Mouse (Mus musculus) intestine, postnatal 0 days (tissue): ENCODE measurements around the gene Caskin1. TPM values are rescaled to one million over a fixed set of nuclear protein-coding genes. Genes with fewer than 3 reads are reported as not detected.

ENCODE experiments used
- ATAC-seq: fragments of 200-750 bp; cut with Nextera tagmentation; 2 replicates; pipeline ENCODE4 v1.8.0; 2017; ENCODE audit warnings: mild to moderate bottlenecking, moderate TSS enrichment, moderate library complexity
- H3K27ac ChIP-seq: fragments of 300-500 bp; sonication (generic); 2 replicates; pipeline ENCODE4 v1.5.1; 2014; ENCODE audit warnings: mild to moderate bottlenecking, low read depth, low read length, moderate library complexity
- H3K27me3 ChIP-seq: fragments of 300-500 bp; sonication (generic); replicated peaks from 2 replicates; pipeline ENCODE4 v1.6.1; 2014; ENCODE audit warnings: low read length, mixed read lengths; ENCODE audit not compliant: control insufficient read depth, insufficient read depth
- H3K36me3 ChIP-seq: fragments of 300-500 bp; sonication (generic); 2 replicates; pipeline ENCODE4 v1.6.1; 2014; ENCODE audit warnings: mild to moderate bottlenecking, moderate library complexity; ENCODE audit not compliant: control insufficient read depth, insufficient read depth
- H3K4me1 ChIP-seq: fragments of 300-500 bp; sonication (generic); replicated peaks from 2 replicates; pipeline ENCODE4 v1.6.1; 2014; ENCODE audit warnings: antibody characterized with exemption, low read length, mixed read lengths; ENCODE audit not compliant: control insufficient read depth, insufficient read depth
- H3K4me2 ChIP-seq: fragments of 300-500 bp; sonication (generic); replicated peaks from 2 replicates; pipeline ENCODE4 v1.6.1; 2014; ENCODE audit warnings: low read depth, mild to moderate bottlenecking, moderate library complexity
- H3K4me3 ChIP-seq: fragments of 300-500 bp; sonication (generic); 2 replicates; pipeline ENCODE4 v1.5.1; 2014; ENCODE audit warnings: low read depth, low read length
- H3K9ac ChIP-seq: fragments of 300-500 bp; sonication (generic); 2 replicates; pipeline ENCODE4 v1.6.1; 2014; ENCODE audit warnings: mild to moderate bottlenecking, low read depth, low read length
- H3K9me3 ChIP-seq: fragments of 300-500 bp; sonication (generic); 2 replicates; pipeline ENCODE4 v1.6.1; 2016; ENCODE audit warnings: mixed run types; ENCODE audit not compliant: control insufficient read depth
- CTCF ChIP-seq: sonication (generic); IDR thresholded peaks from 2 replicates; pipeline ENCODE4 v1.5.1; 2016; ENCODE audit warnings: low read depth, mild to moderate bottlenecking, control low read depth, antibody characterized with exemption, moderate library complexity
- WGBS: fragments of 180-500 bp; shearing (Covaris S2); extraction: QIAGEN DNeasy Blood & Tissue Kit; methylation state at CpG from one replicate; pipeline ENCODE4 v1.1.7; 2014; 5-methylcytosine and 5-hydroxymethylcytosine counted together
- polyA plus RNA-seq: library from polyadenylated mRNA; unstranded; fragments of >200 nt; fragmentation: Nextera tagmentation; extraction: Ambion mirVana; gene quantifications from 2 replicates; pipeline ENCODE4 v1.2.1, GENCODE M21; 2015

Gene Caskin1
- polyA plus RNA-seq, 1 experiment from 2014 or later: 0.78 TPM

GRCm38 (mm10) chr17:24479431-24479830 lies 9.0 kb upstream of the Caskin1 start:
- TF ChIP-seq CTCF: no peak
- H3K27me3 ChIP-seq: no peaks in the 10 kb centered on the region
- H3K9ac ChIP-seq: no peak overlapping the region
- H3K9me3 ChIP-seq: no peaks in the 10 kb centered on the region
- peaks cover 8% of the 10 kb centered on the region for H3K4me1 ChIP-seq
- H3K27ac ChIP-seq: no peak overlapping the region
- no peak for ATAC-seq
- WGBS: 14% methylated on average over 1 of the region's 1 CpGs
- H3K4me2 ChIP-seq: no peak overlapping the region; the same call in 1 of the 2 replicates
- H3K36me3 ChIP-seq: peaks cover 34% of the 10 kb centered on the region
- peak overlapping the region; percentile 87 for H3K4me3 ChIP-seq

DNA sequence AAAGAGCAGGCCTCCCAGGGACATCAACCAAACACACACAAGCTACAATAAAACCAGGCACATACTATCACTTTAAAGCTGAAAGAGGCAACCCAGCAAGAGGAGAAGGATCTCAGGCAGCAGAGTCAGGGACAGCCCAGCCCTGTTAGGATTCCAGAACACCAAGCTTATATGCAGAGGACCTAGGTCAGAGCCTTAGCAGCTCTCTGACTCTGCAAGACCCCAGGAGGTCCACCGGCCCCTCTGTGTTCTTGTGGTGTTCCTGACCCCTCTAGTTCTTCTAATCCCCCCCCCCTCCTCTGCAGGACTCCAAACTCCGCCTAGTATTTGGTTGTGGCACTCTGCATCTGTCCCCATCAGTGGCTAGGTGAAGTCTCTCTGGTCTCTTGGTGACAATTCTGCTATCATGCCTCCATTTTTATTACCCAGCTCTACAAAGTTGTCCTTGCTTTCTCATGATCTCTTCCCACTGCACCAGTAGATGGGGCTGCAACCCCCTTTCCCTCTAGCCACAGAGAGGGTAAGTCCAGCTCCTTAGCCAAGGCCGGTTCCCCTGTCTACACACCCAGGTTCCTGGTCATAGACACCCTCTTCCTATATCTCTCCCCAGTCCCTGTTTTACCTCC lies 8.1 kb upstream of the Caskin1 start:
- TF ChIP-seq CTCF: peak; percentile 61
- Histone ChIP-seq H3K36me3 (peaks cover 25% of the 10 kb centered on the region), H3K27ac (no peak overlapping the region), H3K27me3 (no peaks in the 10 kb centered on the region), H3K9me3 (no peaks in the 10 kb centered on the region), H3K4me2 (no peak overlapping the region), H3K9ac (no peak overlapping the region), H3K4me3 (no peak overlapping the region), H3K4me1 (peaks cover 8% of the 10 kb centered on the region)
- ATAC-seq: no peak
- 53% methylated on average over 3 of the region's 3 CpGs for WGBS

DNA sequence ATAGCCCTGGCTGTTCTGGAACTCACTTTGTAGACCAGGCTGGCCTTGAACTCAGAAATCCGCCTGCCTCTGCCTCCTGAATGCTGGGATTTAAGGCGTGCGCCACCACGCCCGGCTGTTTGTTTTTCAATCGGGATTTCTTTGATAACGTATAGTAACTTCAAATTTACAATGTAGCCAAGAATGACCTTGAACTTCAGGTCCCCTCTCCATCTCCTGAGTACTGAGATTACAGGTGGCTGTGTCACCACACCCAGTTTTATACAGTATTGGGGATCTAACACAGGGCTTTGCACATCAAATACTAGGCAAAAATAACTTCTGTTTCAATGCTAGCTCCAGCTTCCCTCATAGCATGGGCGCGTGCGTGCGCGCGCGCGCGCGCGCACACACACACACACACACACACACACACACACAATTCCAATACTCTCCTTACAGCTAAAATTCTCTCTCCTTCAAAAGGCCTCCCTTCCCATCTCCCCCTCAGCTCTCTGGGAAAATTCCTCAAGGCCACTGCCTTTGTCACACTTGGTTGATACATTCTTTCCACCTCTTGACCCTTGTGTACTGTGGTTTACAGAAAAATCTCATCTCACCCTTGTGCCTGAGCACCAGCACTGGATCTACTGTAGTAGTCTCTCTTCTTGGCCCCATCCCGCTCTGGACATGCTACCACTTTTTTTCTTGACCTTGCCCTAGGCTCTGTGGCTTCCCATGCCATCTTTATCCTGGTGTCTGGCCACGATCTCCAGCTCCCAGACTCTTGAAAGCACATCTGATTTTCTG lies 7.2 kb upstream of the Caskin1 start:
- Histone ChIP-seq H3K36me3 (peaks cover 16% of the 10 kb centered on the region), H3K4me3 (no peak overlapping the region), H3K4me1 (peaks cover 8% of the 10 kb centered on the region), H3K27me3 (no peaks in the 10 kb centered on the region), H3K9me3 (no peaks in the 10 kb centered on the region), H3K27ac (no peak overlapping the region), H3K4me2 (no peak overlapping the region), H3K9ac (no peak overlapping the region)
- TF ChIP-seq CTCF: no peak
- 85% methylated on average over 20 of the region's 20 CpGs for WGBS
- no peak for ATAC-seq

GRCm38 (mm10) chr17:24483495-24483894 lies 4.9 kb upstream of the Caskin1 start:
- H3K36me3 ChIP-seq: no peaks in the 10 kb centered on the region
- no peak overlapping the region for H3K4me3 ChIP-seq
- no peak overlapping the region for H3K4me2 ChIP-seq
- no peaks in the 10 kb centered on the region for H3K4me1 ChIP-seq
- 93% methylated on average over 3 of the region's 3 CpGs for WGBS
- no peak for ATAC-seq
- H3K27me3 ChIP-seq: peaks cover 13% of the 10 kb centered on the region; the same call in 1 of the 2 replicates
- no peak overlapping the region for H3K27ac ChIP-seq
- H3K9ac ChIP-seq: no peak overlapping the region
- TF ChIP-seq CTCF: no peak
- H3K9me3 ChIP-seq: no peaks in the 10 kb centered on the region

- H3K36me3 ChIP-seq: no peaks in the 10 kb centered on the region
- no peak overlapping the region for H3K4me3 ChIP-seq
- no peak for TF ChIP-seq CTCF
- H3K27ac ChIP-seq: no peak overlapping the region
- 48% methylated on average over 11 of the region's 11 CpGs for WGBS
- no peak overlapping the region for H3K9ac ChIP-seq
- H3K27me3 ChIP-seq: peaks cover 27% of the 10 kb centered on the region; the same call in 1 of the 2 replicates
- peaks cover 6% of the 10 kb centered on the region; the same call in 1 of the 2 replicates for H3K4me1 ChIP-seq
- H3K9me3 ChIP-seq: no peaks in the 10 kb centered on the region
- H3K4me2 ChIP-seq: no peak overlapping the region
- no peak for ATAC-seq
Measured at GRCm38 (mm10) chr17:24485090-24485860, 3.1 kb upstream of the Caskin1 start.
